Mouse (Mus musculus) ovary, postnatal 10 days (tissue): ENCODE measurements around the gene Frmd6.

ENCODE experiments used
- DNase-seq: peaks from one replicate; pipeline ENCODE4 v3.0.0; 2022; ENCODE audit warnings: low spot score

Frmd6 gene

DNA sequence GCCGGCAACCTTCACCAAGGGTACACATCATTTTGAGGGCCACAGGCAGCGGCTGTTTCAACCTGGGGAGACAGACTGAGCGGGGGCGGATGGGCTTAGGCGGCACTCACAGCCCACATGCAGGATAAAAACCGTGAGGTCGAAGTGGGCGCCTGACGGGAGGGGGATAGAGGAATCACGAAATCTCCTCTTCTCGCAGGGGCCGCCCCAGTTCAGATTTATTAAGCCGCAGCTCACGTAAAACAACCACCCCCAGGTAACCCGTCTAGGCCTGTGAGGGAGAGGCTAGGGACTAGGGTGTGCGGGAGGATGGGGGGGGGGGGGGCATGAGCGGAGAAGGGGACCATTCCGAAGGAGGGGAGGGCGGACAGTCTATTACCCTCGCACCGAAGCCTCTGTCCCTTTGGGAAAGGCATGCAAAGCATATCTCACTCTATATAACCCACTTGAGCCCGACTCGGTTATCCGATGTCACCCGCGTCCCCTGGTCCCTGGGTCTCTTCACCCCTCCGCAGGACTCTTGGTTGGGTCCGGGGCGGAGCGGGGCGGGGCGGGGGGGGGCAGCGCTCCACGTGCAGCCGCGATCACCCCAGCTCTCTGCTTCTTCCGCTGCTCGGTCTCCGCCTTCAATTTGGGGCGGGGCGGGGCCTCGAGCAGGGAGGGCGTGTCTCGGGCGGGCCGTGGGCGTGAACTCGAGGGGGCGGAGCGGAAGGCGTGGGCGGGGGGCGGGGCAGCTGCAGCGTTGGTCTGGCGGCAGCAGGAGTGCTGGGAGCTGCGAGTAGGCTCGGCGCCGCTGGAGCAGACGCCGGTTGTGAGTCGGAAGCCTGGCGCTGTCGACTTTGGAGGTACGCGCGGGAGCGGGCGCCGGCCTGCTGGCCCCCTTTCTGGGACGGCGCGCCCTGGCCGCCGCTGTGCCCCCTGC, at the start of gene Frmd6:
Gene Frmd6 (plus strand): TSS at position 786 of the 922 bp plus-strand sequence.
- DNase-seq: peak; percentile 87

DNA sequence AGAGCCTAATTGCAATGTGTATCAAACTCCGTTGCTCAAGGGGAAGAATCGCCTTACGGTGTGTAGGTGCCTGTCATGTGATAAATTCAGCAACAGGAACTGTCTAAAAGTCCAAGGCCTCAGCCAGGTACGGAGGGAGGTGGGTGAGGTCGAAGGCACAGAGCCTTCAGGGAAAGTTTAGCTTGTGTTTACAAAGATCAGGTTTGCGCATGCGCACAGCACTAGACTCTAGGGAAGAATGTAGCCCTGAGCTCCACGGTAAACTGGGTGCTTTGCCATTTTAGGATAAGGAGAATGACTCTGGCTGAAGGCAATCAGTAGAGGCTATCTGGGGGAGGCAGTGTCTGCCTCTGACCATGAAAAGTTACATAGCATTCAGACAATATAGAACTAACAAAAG, 49.7 kb upstream of the Frmd6 start:
- DNase-seq: no peak

DNA sequence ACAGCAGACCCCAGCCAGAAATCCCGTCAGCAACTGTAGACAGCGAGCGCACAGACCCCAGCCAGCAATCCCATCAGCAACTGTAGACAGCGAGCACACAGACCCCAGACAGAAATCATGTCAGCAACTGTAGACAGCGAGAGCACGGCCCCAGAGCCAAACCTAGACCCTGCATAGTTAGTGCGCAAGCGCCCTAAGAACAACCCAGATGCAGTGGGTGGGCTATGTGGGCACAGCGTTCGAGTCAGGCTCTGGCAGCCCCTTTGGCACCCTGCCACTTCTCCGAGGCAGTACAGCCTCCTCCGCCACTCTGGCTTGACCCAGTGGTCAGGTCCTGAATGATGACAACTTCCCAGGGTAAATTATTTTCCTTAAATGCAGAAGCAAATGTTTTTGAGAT, 48.6 kb upstream of the Frmd6 start:
- no peak for DNase-seq

DNA sequence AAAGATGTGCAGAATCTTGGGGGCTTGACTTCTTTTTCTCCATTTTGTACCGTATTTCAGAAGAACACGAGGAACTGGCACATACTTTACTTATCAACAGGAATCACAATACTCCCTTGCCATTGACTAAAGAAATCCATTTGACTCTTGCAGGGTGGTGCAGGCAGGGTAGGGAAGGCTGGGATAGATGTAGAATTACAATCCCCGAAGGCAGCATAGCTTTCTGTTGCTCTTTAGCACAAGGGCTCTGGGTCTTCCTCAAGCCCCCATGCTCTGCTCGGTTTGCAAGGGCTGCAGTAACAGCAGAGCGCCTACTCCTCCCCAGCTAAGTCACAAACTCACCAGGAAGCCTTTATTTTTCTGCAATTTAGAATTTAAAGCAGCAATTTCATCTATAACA, 47.8 kb upstream of the Frmd6 start:
- DNase-seq: no peak

DNA sequence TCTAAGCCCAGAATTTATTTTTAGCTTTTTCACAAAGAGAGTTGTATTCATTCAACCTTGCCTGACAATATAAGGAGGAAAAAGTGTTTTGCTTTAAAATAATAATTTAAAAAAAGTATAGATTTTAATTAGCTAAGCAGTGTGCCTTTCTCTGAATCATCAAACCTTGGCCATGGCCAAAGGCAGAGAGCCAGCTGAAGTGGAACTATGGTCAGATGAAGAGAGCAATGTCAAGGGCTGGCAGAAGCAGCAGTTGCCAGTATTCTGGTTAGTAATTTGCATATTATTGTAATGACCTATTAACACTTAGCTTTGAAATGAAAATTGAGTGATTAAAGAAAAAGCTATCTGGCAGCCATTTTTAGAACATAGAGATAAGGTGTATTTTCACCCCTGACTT, 47.4 kb upstream of the Frmd6 start:
- no peak for DNase-seq

DNA sequence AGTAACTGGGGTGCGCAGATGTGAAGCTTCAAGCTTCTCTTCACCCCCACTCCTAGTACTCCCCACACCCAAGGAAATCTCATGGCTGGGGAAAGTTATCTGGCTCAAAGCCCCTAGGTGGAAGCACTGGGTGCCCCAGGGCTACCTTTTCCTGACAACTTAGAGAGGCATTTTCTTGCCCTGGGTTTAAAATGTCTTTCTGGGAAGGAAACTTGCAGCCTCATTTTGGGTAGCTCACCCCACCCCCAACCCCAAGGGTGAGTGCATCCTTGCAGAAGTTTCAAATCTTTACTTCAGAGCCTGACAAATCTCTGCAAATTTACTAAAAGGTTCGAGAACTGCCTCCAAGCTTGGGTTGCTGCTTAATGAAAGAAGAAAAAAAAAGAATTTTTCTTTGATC, 47.0 kb upstream of the Frmd6 start:
- DNase-seq: no peak

DNA sequence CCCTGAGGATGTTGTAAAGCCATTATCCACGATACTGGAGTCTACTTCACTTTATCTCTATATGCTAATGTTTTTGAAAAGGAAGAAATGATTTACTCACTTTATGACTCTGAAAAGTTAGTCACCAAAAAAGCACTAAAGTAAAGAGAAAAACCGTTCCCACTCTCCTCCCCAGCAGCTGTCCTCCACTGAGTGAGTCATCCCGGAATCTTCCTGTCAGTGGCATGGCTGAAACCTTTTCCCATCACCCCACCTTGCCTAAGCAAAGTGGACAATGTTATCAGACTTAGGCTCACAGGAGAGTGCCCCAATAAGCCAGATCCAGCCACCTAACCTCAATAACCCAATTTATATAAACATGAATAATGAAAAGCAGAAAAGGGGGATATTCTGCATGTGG, 46.6 kb upstream of the Frmd6 start:
- no peak for DNase-seq

DNA sequence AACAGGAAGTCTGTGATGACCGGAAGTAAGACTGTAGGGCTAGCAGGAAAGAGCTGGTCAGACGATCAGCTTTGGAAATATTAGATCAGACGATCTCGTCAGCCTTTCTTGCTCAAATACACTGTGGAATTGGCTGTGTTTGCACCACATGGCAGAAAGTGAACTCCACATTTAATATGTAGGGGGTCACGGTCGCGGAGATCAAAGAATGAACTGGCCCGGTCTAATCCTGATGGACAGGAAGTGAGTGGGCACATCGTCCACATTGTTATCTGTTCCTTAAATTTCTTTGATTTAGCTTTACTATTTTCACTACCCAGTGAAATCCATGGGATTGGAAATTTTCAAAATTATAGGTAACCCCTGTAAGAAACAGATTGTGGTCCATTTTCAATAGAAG, 42.3 kb upstream of the Frmd6 start:
- DNase-seq: no peak

DNA sequence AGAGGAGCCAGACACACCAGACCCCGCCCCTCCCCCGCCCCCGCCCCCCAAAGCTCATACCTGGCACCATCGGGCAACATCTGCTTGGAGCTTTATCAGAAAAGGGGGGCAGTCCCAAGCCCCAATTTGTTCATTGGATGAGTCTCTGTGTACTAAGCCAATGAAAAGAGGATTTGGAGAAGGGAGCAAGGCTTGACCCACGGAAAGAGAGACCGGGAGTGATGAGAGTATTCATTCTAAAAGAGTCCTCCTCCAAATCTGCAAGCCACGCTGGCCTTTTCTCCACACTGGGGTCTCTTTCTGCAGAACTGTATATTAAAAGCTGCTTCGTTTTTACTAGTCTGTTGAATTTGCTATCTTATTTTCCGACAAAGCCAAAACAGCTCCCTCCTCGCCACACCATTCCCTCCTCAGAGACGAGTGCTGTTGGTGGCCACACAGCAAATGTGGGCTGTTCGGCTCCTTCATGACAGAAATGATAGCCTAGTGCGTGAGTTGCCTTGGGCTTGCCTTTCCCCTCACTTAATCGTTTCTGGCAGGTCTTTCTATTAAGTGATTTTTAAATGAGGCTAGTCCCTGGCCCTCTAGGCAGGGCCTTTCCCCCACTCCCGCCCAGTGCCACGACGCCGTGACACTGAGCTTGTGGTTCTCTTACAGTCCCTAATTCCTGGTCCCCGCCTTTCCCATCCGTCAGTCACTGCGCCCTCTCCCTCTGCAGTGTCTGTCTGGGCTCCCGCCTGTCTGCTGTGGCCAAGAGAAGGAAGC, 41.7 kb upstream of the Frmd6 start:
- no peak for DNase-seq

DNA sequence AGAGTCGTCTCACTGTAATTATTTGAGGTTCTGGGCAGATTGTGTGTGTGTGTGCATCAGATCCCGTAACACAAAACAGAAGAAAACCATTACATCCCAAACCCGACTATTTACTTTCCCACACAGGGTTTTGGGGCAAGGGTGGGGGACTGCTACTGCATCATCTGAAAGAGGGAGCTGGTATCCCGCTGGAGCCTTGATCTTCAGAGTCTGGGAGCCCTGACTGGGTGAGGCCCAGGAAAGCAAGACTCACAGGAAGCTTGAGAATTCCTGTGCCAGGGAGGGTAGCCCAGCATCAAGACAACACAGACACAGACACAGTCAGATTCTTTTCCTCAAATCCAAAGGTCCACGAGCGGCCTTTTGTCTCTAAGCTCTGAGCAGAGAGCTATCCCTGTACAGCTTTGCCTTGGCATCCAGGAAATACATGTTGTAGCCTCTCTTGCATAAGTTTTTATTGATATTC, 41.0 kb upstream of the Frmd6 start:
- no peak for DNase-seq

DNA sequence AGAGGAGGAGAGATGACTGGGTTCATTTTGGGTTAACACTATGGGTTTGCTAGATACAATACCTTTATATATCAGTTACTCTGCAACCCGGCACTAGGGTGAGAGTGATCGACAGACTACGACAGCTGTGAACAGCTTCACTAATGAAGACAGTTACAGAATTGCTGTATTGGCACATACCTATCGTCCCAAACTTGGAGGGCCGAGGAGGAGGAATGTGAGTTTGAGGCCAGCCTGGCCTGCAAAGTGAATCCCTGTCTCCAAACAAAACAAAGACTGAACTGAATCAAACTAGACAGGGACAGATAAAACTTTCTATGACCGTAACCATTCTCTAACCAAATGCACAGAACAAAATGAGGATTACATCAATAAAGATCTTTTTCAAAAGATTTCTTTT, 36.0 kb upstream of the Frmd6 start:
- no peak for DNase-seq

DNA sequence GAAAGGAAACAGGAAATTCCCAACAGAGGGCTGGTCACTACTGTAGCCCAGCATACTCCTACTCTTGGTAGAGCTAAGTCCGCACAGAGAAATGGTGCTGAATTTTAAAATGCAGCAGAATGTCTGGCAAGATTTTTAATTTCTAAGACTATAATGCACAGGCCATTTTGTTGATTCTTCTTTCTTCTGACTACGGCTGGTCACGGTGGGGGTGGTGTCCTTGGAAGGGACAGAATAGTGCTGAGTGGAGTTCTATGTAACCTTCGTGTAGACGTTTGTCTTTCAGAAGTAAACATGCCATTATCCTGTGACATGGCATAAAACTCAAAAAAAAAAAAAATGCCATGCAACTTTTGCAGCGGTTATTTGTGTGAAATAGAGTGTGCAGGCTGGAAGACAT, 32.0 kb upstream of the Frmd6 start:
- no peak for DNase-seq

DNA sequence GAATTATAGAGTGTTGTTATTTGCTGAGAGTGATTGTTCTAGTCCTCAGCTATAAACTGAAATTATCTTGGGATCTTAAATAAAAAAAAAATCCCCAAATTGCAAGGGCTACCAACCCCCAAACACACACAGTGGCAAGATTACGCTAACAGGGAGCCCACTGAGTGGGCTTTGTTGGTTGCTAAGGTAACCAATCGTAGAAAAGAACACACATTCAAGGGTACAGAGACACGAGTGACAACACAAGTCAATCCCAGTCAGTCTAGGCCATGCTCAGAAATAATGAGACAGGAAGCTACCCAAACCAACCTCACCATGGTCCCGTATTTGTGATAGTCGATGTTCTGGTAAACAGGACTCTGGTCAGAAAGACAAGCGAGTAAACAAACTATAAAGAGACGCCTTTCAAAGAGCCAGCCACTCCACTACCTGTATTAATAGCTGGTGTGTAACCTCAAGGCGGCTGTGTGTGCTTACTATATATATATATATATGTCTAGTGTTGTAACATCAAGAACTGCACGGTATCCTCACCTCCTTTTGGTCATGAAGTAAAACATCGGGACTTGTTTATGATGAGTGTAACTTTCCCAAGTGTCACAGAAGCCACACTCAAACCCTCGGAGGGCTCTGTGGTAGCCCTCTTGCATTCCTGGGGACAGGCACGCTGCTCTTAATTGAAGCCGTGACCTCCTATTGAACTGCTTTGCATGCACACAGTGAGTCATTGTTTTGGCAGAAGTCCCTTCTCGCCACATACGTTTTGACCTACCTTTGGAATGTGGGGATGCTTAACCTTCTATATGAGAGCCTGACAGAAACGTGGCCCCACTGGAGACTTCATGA, 30.5 kb upstream of the Frmd6 start:
- DNase-seq: no peak

DNA sequence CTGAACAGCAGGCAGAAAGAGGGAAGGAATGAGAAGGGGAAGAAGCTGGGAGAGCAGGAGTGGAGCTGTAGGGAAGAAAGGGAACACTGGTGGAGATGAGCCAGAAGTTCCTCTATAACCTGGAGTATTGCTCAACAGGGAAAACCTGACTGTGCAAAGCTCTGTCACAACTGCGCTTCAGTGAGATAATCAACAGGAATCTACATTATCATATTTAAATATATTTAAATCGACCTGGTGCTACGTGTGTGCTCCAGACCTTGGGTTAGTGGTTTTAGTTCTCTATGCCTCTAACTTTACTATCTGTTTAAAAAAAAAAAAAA, 30.0 kb upstream of the Frmd6 start:
- DNase-seq: no peak

DNA sequence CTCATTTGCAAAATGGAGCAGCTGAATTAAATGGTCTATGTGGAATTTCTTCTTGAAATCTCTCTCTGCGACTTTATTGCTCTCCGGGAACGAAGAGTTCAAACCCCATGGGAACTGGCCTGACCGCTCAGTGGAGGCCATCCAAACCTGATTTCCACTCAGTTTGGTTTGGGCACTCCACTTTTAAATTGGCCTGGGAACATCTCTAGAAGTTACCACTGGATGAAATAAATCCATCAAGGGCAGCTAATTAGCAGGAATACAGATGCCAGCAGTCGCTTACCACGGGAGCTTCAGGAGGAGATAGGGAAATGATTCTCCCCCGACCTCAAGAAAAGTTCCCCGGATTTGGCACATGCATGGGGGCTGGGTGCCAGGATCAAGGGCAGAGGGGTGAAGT, 26.8 kb upstream of the Frmd6 start:
- no peak for DNase-seq

DNA sequence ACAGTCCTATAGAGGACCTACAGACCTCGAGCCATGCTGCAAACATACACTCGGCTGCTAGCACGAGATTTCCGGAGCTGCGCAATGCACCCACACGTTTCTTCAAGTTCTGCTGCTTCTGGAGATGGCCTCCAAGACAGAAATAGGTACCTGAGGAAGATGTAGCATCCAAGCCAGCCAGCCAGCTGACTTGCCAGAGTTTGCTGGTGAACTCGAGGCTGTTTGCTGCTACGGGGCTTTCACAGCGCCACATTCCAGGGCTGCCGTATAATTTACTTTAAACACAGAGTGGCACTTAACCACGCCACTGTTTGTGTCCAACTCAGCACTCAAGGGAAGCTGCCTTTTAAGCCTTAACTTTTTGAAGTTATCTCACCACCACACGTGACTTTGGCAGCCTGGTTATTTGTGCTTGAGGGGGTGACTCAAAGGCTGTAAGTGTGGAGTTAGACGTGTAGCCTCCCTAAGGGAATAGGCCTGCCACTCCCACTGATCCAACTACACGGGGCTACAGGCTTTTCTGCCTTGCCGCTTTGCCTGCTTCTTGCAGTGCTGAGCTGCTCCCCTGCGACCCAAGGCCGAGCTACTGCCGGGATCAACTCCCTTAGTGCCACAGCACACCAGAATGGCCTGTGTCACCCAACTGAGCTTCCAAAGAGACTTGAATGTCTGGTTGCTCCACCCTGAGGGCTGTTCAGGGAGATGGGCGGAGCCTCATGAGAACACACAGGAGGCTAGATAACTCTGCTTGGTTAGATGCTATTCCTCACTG, 25.9 kb upstream of the Frmd6 start:
- DNase-seq: no peak

DNA sequence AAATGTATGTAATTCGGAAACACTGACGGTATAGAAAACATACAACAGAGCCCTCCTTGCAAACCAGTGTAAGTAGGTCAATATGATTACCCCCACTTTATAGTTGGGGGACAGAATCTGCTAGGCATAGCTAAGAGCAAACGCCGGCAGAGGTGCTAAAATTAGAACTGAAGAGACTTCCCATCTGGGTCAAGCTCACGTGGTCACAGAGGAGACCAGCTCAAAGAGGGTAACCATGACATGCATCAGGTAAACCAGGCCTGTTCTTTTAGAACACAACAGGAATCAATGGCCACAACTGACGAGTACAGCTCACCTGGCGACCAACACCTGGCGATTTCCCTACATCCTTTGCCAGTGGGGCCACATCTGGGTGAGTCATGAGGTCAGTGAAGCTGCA, 25.2 kb upstream of the Frmd6 start:
- DNase-seq: no peak

DNA sequence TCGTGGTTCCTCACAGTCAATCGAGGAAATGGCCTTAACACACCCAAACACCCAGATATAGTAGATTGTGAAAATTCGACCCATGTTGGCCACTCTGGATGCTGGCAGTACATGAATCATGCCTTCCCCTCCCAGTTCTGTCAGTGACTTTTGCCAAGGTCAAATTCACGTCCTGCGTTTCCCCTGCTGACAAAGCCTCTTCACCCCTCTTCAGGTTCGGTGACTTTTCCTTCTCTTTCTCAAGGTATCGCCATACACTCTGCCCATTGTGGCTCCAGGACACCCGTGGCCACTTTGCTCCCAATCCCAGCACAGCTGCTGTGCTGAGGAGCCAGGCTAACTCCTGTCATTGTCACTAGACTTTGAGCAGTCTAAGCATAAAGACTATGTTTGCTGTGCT, 24.0 kb upstream of the Frmd6 start:
- no peak for DNase-seq

DNA sequence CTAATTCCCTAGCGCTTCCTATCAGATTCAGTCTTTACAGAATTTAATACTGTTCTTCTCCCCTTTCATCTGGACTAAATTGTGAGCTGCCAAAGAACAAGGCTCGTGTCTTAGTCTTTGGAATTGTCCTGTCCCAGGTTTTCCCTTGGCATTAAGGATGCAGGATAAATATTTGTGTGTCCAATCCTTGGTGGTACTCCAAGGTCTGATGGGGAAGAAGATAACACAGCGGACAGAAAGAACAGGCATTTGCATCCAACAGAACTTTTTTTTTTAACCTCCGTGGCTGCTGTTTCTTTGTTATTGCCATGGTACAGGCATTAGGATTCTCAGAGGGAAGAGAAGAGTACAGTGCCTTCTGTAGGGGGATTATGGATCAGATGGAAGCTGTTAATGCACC, 21.8 kb upstream of the Frmd6 start:
- no peak for DNase-seq

DNA sequence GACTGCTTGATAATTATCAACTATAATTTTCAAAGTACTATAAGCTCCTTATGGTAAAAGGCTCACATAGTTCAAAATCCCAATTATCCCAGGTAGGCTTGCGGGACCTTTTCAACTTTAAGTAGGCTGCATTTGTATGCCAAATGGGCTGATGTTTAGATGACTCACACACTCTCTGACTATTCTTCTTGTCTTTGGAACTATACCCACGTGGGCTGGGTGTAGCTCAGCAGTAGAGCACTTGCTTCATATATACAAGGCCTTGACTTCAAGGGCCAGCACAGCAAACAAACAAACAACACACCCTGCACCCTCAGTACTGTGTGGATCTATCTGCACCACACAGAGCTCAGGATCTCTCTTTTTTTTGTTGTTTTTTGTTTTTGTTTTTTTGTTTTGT, 20.3 kb upstream of the Frmd6 start:
- DNase-seq: no peak

DNA sequence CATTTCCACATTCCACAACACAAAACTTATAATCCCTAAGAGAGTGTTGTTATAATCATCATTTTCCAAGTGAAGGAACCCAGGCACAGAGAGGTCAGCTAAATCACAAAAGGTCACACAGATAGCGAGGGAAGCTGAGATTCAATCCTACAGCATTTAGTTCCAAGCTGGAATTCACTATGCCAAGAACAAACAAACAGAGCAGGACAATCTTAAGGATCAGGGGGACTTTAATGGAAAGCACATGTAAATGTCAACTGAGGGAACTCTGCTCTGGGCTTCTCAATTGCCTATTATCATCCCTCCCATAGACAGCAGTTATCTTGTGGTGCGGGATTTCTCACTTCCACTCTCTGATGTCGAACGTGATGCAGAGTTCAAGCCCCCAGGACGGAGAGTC, 17.8 kb upstream of the Frmd6 start:
- DNase-seq: no peak

DNA sequence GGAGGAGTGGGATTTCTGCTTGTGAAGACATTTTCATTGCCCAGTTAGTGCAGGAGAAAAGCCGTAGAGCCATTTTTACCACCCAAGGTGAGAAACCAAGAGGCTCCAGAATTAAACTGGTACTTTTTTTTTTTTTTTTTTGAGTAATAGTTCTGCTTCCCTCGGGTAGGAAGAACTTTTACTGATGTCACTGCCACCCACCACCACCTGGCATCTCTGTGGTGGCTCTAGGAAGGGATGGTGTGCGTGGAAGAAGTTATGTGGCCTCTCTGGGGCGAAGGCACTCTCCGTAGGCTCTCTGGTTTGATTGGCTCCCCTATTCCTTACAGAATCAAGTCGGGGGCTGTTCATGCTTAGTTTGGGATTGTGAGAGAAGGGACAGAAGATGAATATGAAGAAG, 17.3 kb upstream of the Frmd6 start:
- DNase-seq: no peak
